Mouse (Mus musculus): ENCODE results near the gene Brsk1. TPM values are rescaled to one million over a fixed set of nuclear protein-coding genes. Genes with fewer than 3 reads are reported as not detected.

Gene Brsk1
- polyA plus RNA-seq, 1 experiment from 2014 or later = 0.74 TPM

DNA sequence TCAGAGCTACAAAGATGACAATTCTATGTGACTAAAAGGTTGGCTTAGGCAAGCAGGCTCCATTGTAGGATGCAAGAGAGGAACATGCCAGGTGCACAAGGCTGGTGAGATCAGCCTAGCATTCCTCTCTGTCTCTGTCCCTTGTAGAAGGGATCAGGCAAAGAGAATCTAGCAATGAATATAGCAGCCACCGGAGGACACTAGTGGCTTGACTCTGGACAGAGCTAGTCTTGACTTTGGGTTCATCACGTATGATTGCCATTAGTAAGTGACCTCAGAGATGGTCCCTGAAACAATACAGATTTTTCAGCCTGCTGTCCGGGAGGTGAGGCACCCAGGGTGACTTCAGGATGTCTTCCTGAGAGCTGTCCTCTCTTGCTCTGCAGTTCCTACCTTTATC, 22.2 kb downstream of the Brsk1 start:
- no peak overlapping the region for H3K9ac ChIP-seq (ENCODE audit: low read length)
- H3K9me3 ChIP-seq (ENCODE audit: control insufficient read depth, low read length) = no peaks in the 10 kb centered on the region
- no peak overlapping the region for H3K4me3 ChIP-seq (ENCODE audit: low read length)
- peaks cover 11% of the 10 kb centered on the region for H3K36me3 ChIP-seq (ENCODE audit: control insufficient read depth, insufficient read depth, low read length)
- no peak overlapping the region for H3K4me2 ChIP-seq (ENCODE audit: low read depth, low read length)
- H3K27me3 ChIP-seq (ENCODE audit: control insufficient read depth, insufficient read depth, low read depth, low read length) = no peaks in the 10 kb centered on the region
- H3K4me1 ChIP-seq (replicated peaks; ENCODE audit: control insufficient read depth, insufficient read depth, low read length) = no peaks in the 10 kb centered on the region
- 79% methylated on average over 3 of the region's 3 CpGs for WGBS
- no peak overlapping the region for H3K27ac ChIP-seq (ENCODE audit: low read length)
- no peak for ATAC-seq (ENCODE audit: low read depth)

DNA sequence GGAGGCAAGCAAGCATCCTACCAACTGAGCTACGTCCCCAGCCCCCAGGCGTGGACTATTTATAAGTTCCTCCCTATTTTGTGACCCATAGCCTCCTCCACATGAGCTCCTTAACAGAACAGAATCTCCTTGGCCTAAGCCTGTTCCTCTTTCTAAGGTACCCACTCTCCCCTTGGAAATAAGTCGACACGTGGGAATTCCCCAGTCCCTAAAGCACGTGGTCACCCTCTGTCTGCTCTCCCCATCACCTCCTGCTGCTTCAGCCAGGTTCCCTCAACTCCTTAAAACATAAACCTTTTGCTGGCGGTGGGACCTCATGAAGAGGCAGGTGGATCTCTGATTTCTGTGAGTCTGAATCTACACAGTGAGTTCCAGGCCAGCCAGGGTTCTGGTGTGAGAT, 26.6 kb downstream of the Brsk1 start:
- no peak for ATAC-seq (ENCODE audit: low read depth)
- H3K4me3 ChIP-seq (ENCODE audit: low read length) = no peak overlapping the region
- no peak overlapping the region for H3K27ac ChIP-seq (ENCODE audit: low read length)
- H3K27me3 ChIP-seq (ENCODE audit: control insufficient read depth, insufficient read depth, low read depth, low read length) = no peaks in the 10 kb centered on the region
- WGBS = 67% methylated on average over 6 of the region's 6 CpGs
- no peak overlapping the region for H3K9ac ChIP-seq (ENCODE audit: low read length)
- H3K36me3 ChIP-seq (ENCODE audit: control insufficient read depth, insufficient read depth, low read length) = no peaks in the 10 kb centered on the region; the same call in 1 of the 2 replicates
- H3K4me1 ChIP-seq (replicated peaks; ENCODE audit: control insufficient read depth, insufficient read depth, low read length) = no peaks in the 10 kb centered on the region
- H3K9me3 ChIP-seq (ENCODE audit: control insufficient read depth, low read length) = no peaks in the 10 kb centered on the region
- H3K4me2 ChIP-seq (ENCODE audit: low read depth, low read length) = no peak overlapping the region

GRCm38 (mm10) chr7:4719276-4719675, 28.9 kb downstream of the Brsk1 start:
- no peak for ATAC-seq (ENCODE audit: low read depth)
- 86% methylated on average over 3 of the region's 3 CpGs for WGBS
- Histone ChIP-seq H3K4me3 (ENCODE audit: low read length) (no peak overlapping the region), H3K4me2 (ENCODE audit: low read depth, low read length) (no peak overlapping the region), H3K9ac (ENCODE audit: low read length) (no peak overlapping the region), H3K9me3 (ENCODE audit: control insufficient read depth, low read length) (no peaks in the 10 kb centered on the region), H3K27ac (ENCODE audit: low read length) (no peak overlapping the region), H3K36me3 (ENCODE audit: control insufficient read depth, insufficient read depth, low read length) (no peaks in the 10 kb centered on the region; the same call in 1 of the 2 replicates), H3K27me3 (ENCODE audit: control insufficient read depth, insufficient read depth, low read depth, low read length) (no peaks in the 10 kb centered on the region), H3K4me1 (replicated peaks; ENCODE audit: control insufficient read depth, insufficient read depth, low read length) (no peaks in the 10 kb centered on the region)

GRCm38 (mm10) chr7:4723508-4723907, 33.1 kb downstream of the Brsk1 start:
- Histone ChIP-seq H3K9ac (ENCODE audit: low read length) (peak overlapping the region; percentile 42), H3K4me3 (ENCODE audit: low read length) (peak overlapping the region; percentile 39), H3K4me1 (replicated peaks; ENCODE audit: control insufficient read depth, insufficient read depth, low read length) (no peaks in the 10 kb centered on the region), H3K27me3 (ENCODE audit: control insufficient read depth, insufficient read depth, low read depth, low read length) (no peaks in the 10 kb centered on the region), H3K4me2 (ENCODE audit: low read depth, low read length) (peak overlapping the region; percentile 55), H3K36me3 (ENCODE audit: control insufficient read depth, insufficient read depth, low read length) (no peaks in the 10 kb centered on the region), H3K9me3 (ENCODE audit: control insufficient read depth, low read length) (no peaks in the 10 kb centered on the region), H3K27ac (ENCODE audit: low read length) (no peak overlapping the region)
- ATAC-seq (ENCODE audit: low read depth) = peak; percentile 73
- 31% methylated on average over 12 of the region's 12 CpGs for WGBS

DNA sequence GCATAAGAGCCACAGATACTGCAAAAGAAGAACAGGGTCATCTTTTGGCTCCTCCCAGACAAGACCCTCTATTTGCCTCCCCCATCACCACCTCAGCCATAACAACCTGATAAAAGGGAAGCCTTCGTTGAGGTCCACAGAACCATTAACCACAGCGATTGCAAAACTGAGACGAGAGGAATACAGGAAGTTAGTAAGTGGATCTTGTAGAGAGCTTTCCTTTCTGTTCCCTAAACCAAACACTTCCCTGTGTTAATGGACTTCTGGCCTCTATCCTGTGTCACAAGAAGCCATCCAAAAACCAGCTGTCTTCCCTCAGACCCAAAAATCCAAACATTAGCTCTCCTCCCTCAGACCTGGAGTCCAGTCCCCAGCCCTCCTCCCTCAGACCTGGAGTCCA, 34.0 kb downstream of the Brsk1 start:
- ATAC-seq (ENCODE audit: low read depth) = no peak
- H3K27ac ChIP-seq (ENCODE audit: low read length) = no peak overlapping the region
- H3K4me3 ChIP-seq (ENCODE audit: low read length) = no peak overlapping the region
- H3K27me3 ChIP-seq (ENCODE audit: control insufficient read depth, insufficient read depth, low read depth, low read length) = no peaks in the 10 kb centered on the region
- H3K9me3 ChIP-seq (ENCODE audit: control insufficient read depth, low read length) = no peaks in the 10 kb centered on the region
- H3K4me1 ChIP-seq (replicated peaks; ENCODE audit: control insufficient read depth, insufficient read depth, low read length) = no peaks in the 10 kb centered on the region
- 17% methylated on average over 3 of the region's 3 CpGs for WGBS
- no peak overlapping the region for H3K4me2 ChIP-seq (ENCODE audit: low read depth, low read length)
- H3K9ac ChIP-seq (ENCODE audit: low read length) = no peak overlapping the region
- H3K36me3 ChIP-seq (ENCODE audit: control insufficient read depth, insufficient read depth, low read length) = no peaks in the 10 kb centered on the region

- 61% methylated on average over 7 of the region's 7 CpGs for WGBS
- H3K9ac ChIP-seq (ENCODE audit: low read length) = no peak within 1 kb of the TSS
- no peaks in the 10 kb centered on the region for H3K36me3 ChIP-seq (ENCODE audit: control insufficient read depth, insufficient read depth, low read length)
- no peaks in the 10 kb centered on the region for H3K4me1 ChIP-seq (replicated peaks; ENCODE audit: control insufficient read depth, insufficient read depth, low read length)
- H3K27ac ChIP-seq (ENCODE audit: low read length) = no peak within 1 kb of the TSS
- no peaks in the 10 kb centered on the region for H3K27me3 ChIP-seq (ENCODE audit: control insufficient read depth, insufficient read depth, low read depth, low read length)
- no peak within 1 kb of the TSS for H3K4me3 ChIP-seq (ENCODE audit: low read length)
- H3K9me3 ChIP-seq (ENCODE audit: control insufficient read depth, low read length) = no peaks in the 10 kb centered on the region
- ATAC-seq (ENCODE audit: low read depth) = no peak
- no peak within 1 kb of the TSS for H3K4me2 ChIP-seq (ENCODE audit: low read depth, low read length)
These were observed 34.8 kb downstream of the Brsk1 start, which contains the start of gene Tmem150b for GRCm38 (mm10) chr7:4725169-4725568. TSS of gene Tmem150b (minus strand) at chr7:4725249.

DNA sequence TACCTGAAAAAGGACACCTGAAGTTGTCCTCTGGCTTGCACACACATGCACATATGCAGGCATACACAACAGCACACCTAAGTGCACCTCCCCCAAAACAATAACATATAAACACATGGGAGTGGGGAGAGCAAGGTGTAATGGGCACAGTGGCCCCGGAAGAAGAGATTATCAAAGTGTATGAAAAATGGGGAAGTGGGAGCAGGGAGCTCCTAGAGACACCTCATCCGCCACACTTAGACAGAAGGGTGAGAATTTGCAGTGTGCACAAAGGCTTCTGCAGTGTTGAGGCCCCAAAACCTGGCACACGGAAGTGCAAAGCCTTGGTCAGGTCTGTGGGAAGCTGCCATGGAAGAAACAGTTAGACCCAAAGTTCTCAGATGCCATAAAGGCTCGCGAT, 40.7 kb downstream of the Brsk1 start:
- no peaks in the 10 kb centered on the region for H3K36me3 ChIP-seq (ENCODE audit: control insufficient read depth, insufficient read depth, low read length)
- no peaks in the 10 kb centered on the region for H3K9me3 ChIP-seq (ENCODE audit: control insufficient read depth, low read length)
- no peak overlapping the region for H3K9ac ChIP-seq (ENCODE audit: low read length)
- no peak for ATAC-seq (ENCODE audit: low read depth)
- no peak overlapping the region for H3K27ac ChIP-seq (ENCODE audit: low read length)
- H3K4me2 ChIP-seq (ENCODE audit: low read depth, low read length) = no peak overlapping the region
- no peaks in the 10 kb centered on the region for H3K27me3 ChIP-seq (ENCODE audit: control insufficient read depth, insufficient read depth, low read depth, low read length)
- no peak overlapping the region for H3K4me3 ChIP-seq (ENCODE audit: low read length)
- WGBS = 75% methylated on average over 5 of the region's 5 CpGs
- no peaks in the 10 kb centered on the region for H3K4me1 ChIP-seq (replicated peaks; ENCODE audit: control insufficient read depth, insufficient read depth, low read length)

DNA sequence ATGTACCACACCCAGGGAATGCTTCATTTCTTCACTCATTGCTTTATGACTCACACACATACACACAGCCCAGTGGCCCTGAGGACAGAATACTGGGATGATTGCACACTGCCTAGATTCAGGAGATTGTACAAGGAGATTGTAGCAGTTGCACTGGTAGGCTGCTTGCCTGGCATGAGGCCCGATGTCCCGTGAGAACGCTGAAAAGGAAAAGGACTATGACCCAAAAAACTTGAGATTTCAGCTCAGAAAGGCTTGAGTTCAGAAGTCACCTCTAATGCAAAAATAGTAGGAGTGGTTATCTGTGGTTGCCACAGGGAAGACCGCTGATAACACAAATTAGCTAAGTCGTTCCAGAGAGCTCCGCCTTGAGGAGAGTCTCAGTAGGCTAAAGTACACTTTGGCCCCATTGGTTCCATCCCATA, 42.6 kb downstream of the Brsk1 start:
- H3K4me3 ChIP-seq (ENCODE audit: low read length) = no peak overlapping the region
- H3K9ac ChIP-seq (ENCODE audit: low read length) = no peak overlapping the region
- H3K9me3 ChIP-seq (ENCODE audit: control insufficient read depth, low read length) = no peaks in the 10 kb centered on the region
- no peaks in the 10 kb centered on the region for H3K36me3 ChIP-seq (ENCODE audit: control insufficient read depth, insufficient read depth, low read length)
- no peak overlapping the region for H3K27ac ChIP-seq (ENCODE audit: low read length)
- no peak for ATAC-seq (ENCODE audit: low read depth)
- 49% methylated on average over 6 of the region's 6 CpGs for WGBS
- no peaks in the 10 kb centered on the region for H3K27me3 ChIP-seq (ENCODE audit: control insufficient read depth, insufficient read depth, low read depth, low read length)
- no peak overlapping the region for H3K4me2 ChIP-seq (ENCODE audit: low read depth, low read length)
- no peaks in the 10 kb centered on the region for H3K4me1 ChIP-seq (replicated peaks; ENCODE audit: control insufficient read depth, insufficient read depth, low read length)

DNA sequence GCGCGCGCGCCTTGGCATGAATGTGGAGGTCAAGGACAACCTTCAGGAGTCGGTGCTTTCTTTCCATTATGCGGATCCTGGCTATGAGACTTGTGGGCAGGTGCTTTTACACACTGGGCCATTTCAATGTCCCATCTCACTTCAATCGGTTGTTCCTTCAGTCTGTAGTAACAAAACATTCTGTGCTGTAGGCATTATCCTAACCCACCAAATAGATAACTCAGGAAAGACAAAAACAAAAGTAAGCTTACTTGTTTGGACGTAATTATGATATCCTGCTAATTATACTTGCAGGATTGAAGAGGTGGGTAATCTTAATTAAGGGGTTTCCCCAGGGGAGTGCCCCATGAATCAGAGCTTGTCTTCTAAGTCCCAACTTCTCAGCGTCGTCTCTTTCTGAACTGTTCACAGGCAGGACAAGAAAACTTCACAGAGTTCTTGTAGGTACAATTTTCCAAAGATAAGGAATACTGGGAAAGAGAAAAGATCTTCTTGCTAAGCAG, 48.7 kb downstream of the Brsk1 start:
- peak overlapping the region; percentile 33 for H3K9ac ChIP-seq (ENCODE audit: low read length)
- H3K4me2 ChIP-seq (ENCODE audit: low read depth, low read length) = peak overlapping the region; percentile 56
- H3K27ac ChIP-seq (ENCODE audit: low read length) = peak overlapping the region; percentile 45
- no peaks in the 10 kb centered on the region for H3K27me3 ChIP-seq (ENCODE audit: control insufficient read depth, insufficient read depth, low read depth, low read length)
- no peak for ATAC-seq (ENCODE audit: low read depth)
- H3K4me3 ChIP-seq (ENCODE audit: low read length) = peak overlapping the region; percentile 38
- WGBS = 43% methylated on average over 10 of the region's 10 CpGs
- H3K9me3 ChIP-seq (ENCODE audit: control insufficient read depth, low read length) = no peaks in the 10 kb centered on the region
- no peaks in the 10 kb centered on the region; the same call in 1 of the 2 replicates for H3K36me3 ChIP-seq (ENCODE audit: control insufficient read depth, insufficient read depth, low read length)
- H3K4me1 ChIP-seq (replicated peaks; ENCODE audit: control insufficient read depth, insufficient read depth, low read length) = peaks cover 15% of the 10 kb centered on the region

All from lung, embryonic 16.5 days (tissue).